Mouse (Mus musculus) hindbrain, postnatal 0 days (tissue): ENCODE data around the gene Pop7. TPM values are rescaled to one million over a fixed set of nuclear protein-coding genes. Genes with fewer than 3 reads are reported as not detected.

Experiments used
- ATAC-seq: fragments of 200-750 bp; cut with Nextera tagmentation; 2 replicates; pipeline ENCODE4 v1.8.0; 2017; ENCODE audit warnings: mild to moderate bottlenecking, moderate TSS enrichment, moderate library complexity
- DNase-seq: peaks from one replicate; pipeline ENCODE4 v3.0.0-alpha.2; 2015; ENCODE audit warnings: low spot score
- H3K27ac ChIP-seq: fragments of 300-500 bp; sonication (generic); 2 replicates; pipeline ENCODE4 v1.5.1; 2014; ENCODE audit warnings: mild to moderate bottlenecking
- H3K27me3 ChIP-seq: fragments of 300-500 bp; sonication (generic); 2 replicates; pipeline ENCODE4 v1.6.1; 2014; ENCODE audit warnings: low read length, mixed read lengths; ENCODE audit not compliant: insufficient read depth
- H3K36me3 ChIP-seq: fragments of 300-500 bp; sonication (generic); 2 replicates; pipeline ENCODE4 v1.6.1; 2014; ENCODE audit warnings: low read length, mixed read lengths; ENCODE audit not compliant: insufficient read depth
- H3K4me1 ChIP-seq: fragments of 300-500 bp; sonication (generic); 2 replicates; pipeline ENCODE4 v1.6.1; 2014; ENCODE audit warnings: antibody characterized with exemption, low read length, mixed read lengths; ENCODE audit not compliant: insufficient read depth
- H3K4me2 ChIP-seq: fragments of 300-500 bp; sonication (generic); 2 replicates; pipeline ENCODE4 v1.6.1; 2014; ENCODE audit warnings: low read depth, mild to moderate bottlenecking, low read length, moderate library complexity, mixed read lengths
- H3K4me3 ChIP-seq: fragments of 300-500 bp; sonication (generic); 2 replicates; pipeline ENCODE4 v1.5.1; 2014; ENCODE audit warnings: low read length
- H3K9ac ChIP-seq: fragments of 300-500 bp; sonication (generic); replicated peaks from 2 replicates; pipeline ENCODE4 v1.6.1; 2014; ENCODE audit warnings: mild to moderate bottlenecking, low read length, moderate library complexity, mixed read lengths
- H3K9me3 ChIP-seq: fragments of 300-500 bp; sonication (generic); 2 replicates; pipeline ENCODE4 v1.6.1; 2016; ENCODE audit warnings: low read length, mixed read lengths
- CTCF ChIP-seq: IDR thresholded peaks from 2 replicates; pipeline ENCODE4 v1.5.1; 2016; ENCODE audit warnings: antibody characterized with exemption, control low read depth, low read depth
- WGBS: fragments of 180-500 bp; shearing (Covaris S2); extraction: QIAGEN DNeasy Blood & Tissue Kit; methylation state at CpG from one replicate; pipeline ENCODE4 v1.1.7; 2014; 5-methylcytosine and 5-hydroxymethylcytosine counted together
- polyA plus RNA-seq: library from polyadenylated mRNA; unstranded; fragments of >200 nt; fragmentation: Nextera tagmentation; extraction: Ambion mirVana; gene quantifications from 2 replicates; pipeline ENCODE4 v1.2.1, GENCODE M21; 2015
- total RNA-seq: library from RNA; depleted of rRNA; stranded (reverse); fragments of >200 nt; gene quantifications from 2 replicates; pipeline ENCODE4 v1.2.3, GENCODE M21; 2014

Gene Pop7
- total and polyA plus RNA-seq, 2 experiments from 2014 or later = 83.5 to 85.3 TPM

- TF ChIP-seq CTCF = no peak
- 61% methylated on average over 12 of the region's 12 CpGs for WGBS
Measured at GRCm38 (mm10) chr5:137513951-137514721, 11.8 kb upstream of the Pop7 start.

DNA sequence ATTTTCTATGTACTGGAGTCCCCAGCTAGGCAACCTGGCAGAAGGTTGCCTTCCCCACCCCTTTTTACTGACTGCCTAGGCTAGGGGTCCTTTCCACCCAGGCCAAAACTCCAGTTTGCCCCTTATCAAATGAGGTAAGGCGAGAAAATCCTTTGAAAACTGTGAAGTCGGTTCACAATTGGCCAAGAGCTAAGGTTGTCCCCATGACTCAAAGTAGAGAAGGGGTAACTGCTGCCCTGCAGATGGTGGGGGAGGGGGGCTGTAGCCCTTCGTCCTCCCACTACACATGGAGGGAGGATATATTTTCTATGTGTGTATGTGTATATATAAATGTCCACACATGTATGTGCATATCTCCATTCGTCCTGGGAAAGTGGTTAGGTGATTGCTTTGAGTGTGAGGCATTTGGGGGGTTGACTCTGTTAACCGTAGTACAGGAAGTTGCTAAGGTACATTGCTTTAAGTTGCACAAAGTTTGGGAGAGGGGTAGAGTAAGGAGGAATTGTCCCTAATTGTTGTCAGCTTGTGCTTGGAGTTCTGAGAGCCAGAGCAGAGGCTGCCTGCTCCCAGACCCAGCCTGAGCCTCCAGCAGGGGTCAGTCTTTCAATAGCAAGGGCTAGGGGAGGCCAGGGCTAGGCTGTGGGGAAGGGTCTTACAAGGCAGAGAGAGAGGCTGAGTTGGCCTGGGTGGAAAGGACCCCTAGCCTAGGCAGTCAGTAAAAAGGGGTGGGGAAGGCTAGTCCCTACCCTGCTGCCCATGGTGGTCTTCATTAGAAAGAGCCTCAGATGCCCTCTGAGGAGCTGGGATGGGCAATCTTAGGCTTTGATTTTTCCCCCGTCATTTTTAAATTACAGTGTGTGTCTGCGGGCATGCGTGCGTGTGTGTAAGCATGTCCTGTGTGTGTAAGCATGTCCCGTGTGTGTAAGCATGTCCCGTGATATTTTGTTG, 10.8 kb upstream of the Pop7 start:
- ATAC-seq (peak; percentile 46), DNase-seq (peak; percentile 74)
- H3K4me3 ChIP-seq = no peak overlapping the region
- no peaks in the 10 kb centered on the region for H3K27me3 ChIP-seq
- WGBS = 80% methylated on average over 11 of the region's 11 CpGs
- H3K9ac ChIP-seq = 0 out of 2 replicates have a peak overlapping the region, but pooled peaks have one; percentile 21
- H3K4me2 ChIP-seq = peak overlapping the region; percentile 86; the same call in 1 of the 2 replicates
- H3K4me1 ChIP-seq = peaks cover 16% of the 10 kb centered on the region; the same call in 1 of the 2 replicates
- TF ChIP-seq CTCF = peak; percentile 85
- no peaks in the 10 kb centered on the region for H3K36me3 ChIP-seq
- H3K9me3 ChIP-seq = no peaks in the 10 kb centered on the region
- H3K27ac ChIP-seq = no peak overlapping the region

More at GRCm38 (mm10) chr5:137513951-137514721, 11.8 kb upstream of the Pop7 start:
- Histone ChIP-seq H3K4me2 (no peak overlapping the region), H3K36me3 (peaks cover 5% of the 10 kb centered on the region), H3K4me1 (peaks cover 16% of the 10 kb centered on the region; the same call in 1 of the 2 replicates), H3K4me3 (no peak overlapping the region), H3K27me3 (no peaks in the 10 kb centered on the region), H3K9ac (no peak overlapping the region), H3K9me3 (no peaks in the 10 kb centered on the region), H3K27ac (no peak overlapping the region)
- ATAC-seq (no peak), DNase-seq (no peak)

- Histone ChIP-seq H3K27me3 (no peaks in the 10 kb centered on the region), H3K4me1 (peaks cover 16% of the 10 kb centered on the region; the same call in 1 of the 2 replicates), H3K4me2 (peak overlapping the region; percentile 86), H3K9me3 (no peaks in the 10 kb centered on the region), H3K36me3 (no peaks in the 10 kb centered on the region), H3K27ac (peak overlapping the region; percentile 95; the same call in 1 of the 2 replicates), H3K9ac (peak overlapping the region; percentile 100), H3K4me3 (peak overlapping the region; percentile 99)
- WGBS = 41% methylated on average over 3 of the region's 3 CpGs
- DNase-seq = no peak
- TF ChIP-seq CTCF = no peak
- ATAC-seq = no peak
Measured at GRCm38 (mm10) chr5:137511706-137512105, 9.4 kb upstream of the Pop7 start.

DNA sequence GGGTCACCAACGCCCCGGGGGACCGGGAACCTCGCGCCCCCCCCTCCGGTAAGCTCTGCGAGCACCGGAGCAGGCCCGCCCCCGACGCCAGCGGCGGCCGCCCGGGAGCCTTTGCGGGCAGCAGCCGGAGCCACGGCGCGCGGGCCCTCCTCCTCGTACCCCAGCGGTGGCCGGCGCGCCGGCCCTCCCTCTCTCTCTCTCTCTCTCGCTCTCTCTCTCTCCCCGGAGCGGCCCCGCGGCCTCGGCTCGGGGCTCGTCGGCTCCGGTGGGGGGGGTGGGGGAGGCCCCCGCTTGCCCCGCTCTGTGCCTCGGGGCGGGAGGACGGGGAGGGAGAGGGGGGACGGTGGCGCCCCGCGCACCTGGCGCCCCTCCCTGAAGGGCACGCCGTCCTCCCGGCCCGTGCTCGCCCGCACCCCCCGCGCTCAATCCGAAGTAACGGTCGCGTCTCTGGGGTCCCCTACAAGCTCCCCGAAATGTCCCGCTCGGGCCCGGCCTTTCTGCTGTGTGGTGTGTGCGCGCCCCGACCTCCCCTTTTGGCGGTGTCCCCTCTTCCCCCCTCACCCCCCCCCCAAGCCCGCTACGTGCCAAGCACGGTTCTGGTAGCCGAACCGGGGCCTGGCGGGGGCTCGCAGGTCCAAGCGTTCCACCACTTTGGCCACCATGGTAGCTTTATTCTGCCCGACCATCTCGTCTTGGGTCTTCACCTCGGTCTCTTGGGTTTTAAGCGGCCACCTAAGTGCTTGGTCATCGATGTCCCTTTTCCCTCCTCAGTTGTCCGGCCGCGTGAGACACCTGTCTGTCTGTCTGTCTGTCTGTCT, 8.5 kb upstream of the Pop7 start:
- H3K36me3 ChIP-seq = no peaks in the 10 kb centered on the region
- 1% methylated on average over 41 of the region's 83 CpGs for WGBS

DNA sequence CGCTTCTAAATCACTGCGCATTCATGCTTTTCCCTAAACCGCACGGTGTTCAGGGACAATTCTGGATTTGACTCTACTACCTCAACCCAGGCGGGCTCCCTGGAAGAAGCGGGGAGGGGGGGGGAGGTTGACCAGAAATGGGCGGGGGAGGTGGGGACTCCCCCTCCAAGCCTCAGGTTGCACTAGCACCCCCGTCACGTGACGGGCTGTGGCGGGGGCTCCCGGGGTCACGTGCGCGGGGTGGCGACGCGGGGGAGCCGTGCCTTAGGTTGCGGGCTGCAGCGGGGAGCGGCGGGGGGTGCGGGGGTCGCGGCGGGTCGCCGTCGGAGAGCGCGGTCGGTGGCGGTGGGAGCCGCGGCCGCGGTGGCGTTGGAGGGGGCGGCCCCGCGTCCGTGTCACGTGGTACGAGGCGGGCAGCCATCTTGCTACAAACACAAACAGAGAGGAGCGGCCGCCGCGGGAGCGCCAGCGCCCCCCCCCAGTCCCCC, 7.7 kb upstream of the Pop7 start:
- WGBS = under 1% methylated on average over 21 of the region's 52 CpGs
- H3K27me3 ChIP-seq = no peaks in the 10 kb centered on the region
- peak; percentile 85 for DNase-seq
- no peaks in the 10 kb centered on the region for H3K36me3 ChIP-seq
- H3K4me3 ChIP-seq = peak overlapping the region; percentile 99
- peak overlapping the region; percentile 100 for H3K9ac ChIP-seq
- H3K9me3 ChIP-seq = no peaks in the 10 kb centered on the region
- peak; percentile 80 for ATAC-seq
- peak overlapping the region; percentile 95 for H3K27ac ChIP-seq
- H3K4me1 ChIP-seq = peaks cover 16% of the 10 kb centered on the region; the same call in 1 of the 2 replicates
- peak overlapping the region; percentile 86 for H3K4me2 ChIP-seq
- no peak for TF ChIP-seq CTCF

More for the DNA sequence above, 8.5 kb upstream of the Pop7 start:
- peak overlapping the region; percentile 99 for H3K4me3 ChIP-seq
- H3K4me1 ChIP-seq = peaks cover 16% of the 10 kb centered on the region; the same call in 1 of the 2 replicates
- ATAC-seq = peak; percentile 36
- H3K9ac ChIP-seq = peak overlapping the region; percentile 100
- H3K27me3 ChIP-seq = no peaks in the 10 kb centered on the region
- DNase-seq = peak; percentile 40
- TF ChIP-seq CTCF = no peak
- H3K27ac ChIP-seq = peak overlapping the region; percentile 95
- peak overlapping the region; percentile 86 for H3K4me2 ChIP-seq
- no peaks in the 10 kb centered on the region for H3K9me3 ChIP-seq

- Histone ChIP-seq H3K4me3 (no peak overlapping the region), H3K27me3 (no peaks in the 10 kb centered on the region), H3K4me2 (no peak overlapping the region), H3K9me3 (no peaks in the 10 kb centered on the region), H3K36me3 (no peaks in the 10 kb centered on the region; the same call in 1 of the 2 replicates), H3K9ac (no peak overlapping the region), H3K4me1 (peaks cover 14% of the 10 kb centered on the region), H3K27ac (no peak overlapping the region)
- ATAC-seq = no peak
- WGBS = 84% methylated on average over 6 of the region's 6 CpGs
- no peak for DNase-seq
- TF ChIP-seq CTCF = peak; percentile 37; the same call in 1 of the 2 replicates
Measured at GRCm38 (mm10) chr5:137504041-137504440, 1.7 kb upstream of the Pop7 start.
